Mouse (Mus musculus) brain, embryonic 14.5 days (tissue): ENCODE measurements around the gene Kcnn4.

Experiments used
- CTCF ChIP-seq: fragments of 200-500 bp; IDR thresholded peaks from 2 replicates; pipeline ENCODE4 v1.5.1; 2012; ENCODE audit warnings: inconsistent platforms, mild to moderate bottlenecking, moderate library complexity, borderline replicate concordance; ENCODE audit not compliant: insufficient read depth, insufficient read length; ENCODE audit errors: extremely low read depth
- POLR2A ChIP-seq: fragments of 200-500 bp; IDR thresholded peaks from 2 replicates; pipeline ENCODE4 v1.6.1; 2012; ENCODE audit warnings: mild to moderate bottlenecking, inconsistent platforms, borderline replicate concordance; ENCODE audit not compliant: poor library complexity, insufficient read depth, insufficient read length, severe bottlenecking; ENCODE audit errors: extremely low read depth

DNA sequence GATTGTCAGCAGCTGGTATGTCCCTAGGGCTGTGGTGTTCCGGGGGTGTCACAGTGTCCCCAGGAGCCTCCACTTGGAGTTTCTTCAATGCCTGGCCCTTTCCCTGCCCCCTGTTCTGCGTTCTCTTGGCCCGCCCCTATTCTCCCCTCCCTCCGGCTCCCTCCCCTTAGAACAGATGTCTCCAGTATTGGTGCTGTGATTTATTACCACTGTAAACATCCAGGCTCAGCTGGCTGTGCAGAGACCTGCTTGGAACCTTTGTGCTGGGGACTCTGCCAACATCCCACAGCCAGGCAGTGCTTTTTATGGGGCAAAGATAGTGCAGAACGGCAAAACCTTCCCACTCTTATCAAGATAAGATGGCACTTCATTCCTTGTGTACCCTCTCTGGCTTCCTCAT lies 21.0 kb downstream of the Kcnn4 start:
- TF ChIP-seq POLR2A (no peak), CTCF (no peak)
